Mouse (Mus musculus) heart, embryonic 13.5 days (tissue): ENCODE data around the gene Topbp1. TPM values are rescaled to one million over a fixed set of nuclear protein-coding genes. Genes with fewer than 3 reads are reported as not detected.
A peak's percentile ranks its signal among the peaks of the same experiment; 100 is the strongest.

Experiments used
- ATAC-seq: fragments of 200-750 bp; cut with Nextera tagmentation; 2 replicates; pipeline ENCODE4 v1.8.0; 2017; ENCODE audit warnings: moderate TSS enrichment; ENCODE audit not compliant: insufficient number of reproducible peaks, low FRiP score, low TSS enrichment; ENCODE audit errors: extremely low read depth
- H3K27ac ChIP-seq: fragments of 300-500 bp; sonication (generic); replicated peaks from 2 replicates; pipeline ENCODE4 v1.5.1; 2015; ENCODE audit warnings: moderate library complexity, mild to moderate bottlenecking, inconsistent platforms
- H3K27me3 ChIP-seq: fragments of 300-500 bp; sonication (generic); replicated peaks from 2 replicates; pipeline ENCODE4 v1.6.1; 2015; ENCODE audit warnings: mild to moderate bottlenecking, inconsistent platforms
- H3K36me3 ChIP-seq: fragments of 300-500 bp; sonication (generic); 2 replicates; pipeline ENCODE4 v1.6.1; 2015; ENCODE audit warnings: mild to moderate bottlenecking, inconsistent platforms
- H3K4me1 ChIP-seq: fragments of 300-500 bp; sonication (generic); 2 replicates; pipeline ENCODE4 v1.6.1; 2015; ENCODE audit warnings: inconsistent platforms
- H3K4me2 ChIP-seq: fragments of 300-500 bp; sonication (generic); 2 replicates; pipeline ENCODE4 v1.6.1; 2015; ENCODE audit warnings: inconsistent platforms, mild to moderate bottlenecking, moderate library complexity
- H3K4me3 ChIP-seq: fragments of 300-500 bp; sonication (generic); 2 replicates; pipeline ENCODE4 v1.5.1; 2015; ENCODE audit warnings: moderate library complexity, mild to moderate bottlenecking, inconsistent platforms
- H3K9ac ChIP-seq: fragments of 300-500 bp; sonication (generic); 2 replicates; pipeline ENCODE4 v1.6.1; 2015; ENCODE audit warnings: inconsistent platforms, mild to moderate bottlenecking, moderate library complexity
- H3K9me3 ChIP-seq: fragments of 300-500 bp; sonication (generic); 2 replicates; pipeline ENCODE4 v1.6.1; 2016; ENCODE audit warnings: inconsistent platforms
- WGBS: fragments of 180-500 bp; shearing (Covaris S2); methylation state at CpG from one replicate; pipeline ENCODE4 v1.1.7; 2015; ENCODE audit warnings: mixed read lengths; 5-methylcytosine and 5-hydroxymethylcytosine counted together
- polyA plus RNA-seq: library from polyadenylated mRNA; unstranded; fragments of >200 nt; fragmentation: Nextera tagmentation; extraction: Ambion mirVana; gene quantifications from 2 replicates; pipeline ENCODE4 v1.2.1, GENCODE M21; 2015

Gene Topbp1
- polyA plus RNA-seq, 1 experiment from 2014 or later: 39.8 TPM

GRCm38 (mm10) chr9:103301086-103301485, 3.9 kb upstream of the Topbp1 start:
- Histone ChIP-seq H3K4me1 (peaks cover 12% of the 10 kb centered on the region), H3K36me3 (no peaks in the 10 kb centered on the region), H3K27ac (no peak overlapping the region), H3K9me3 (no peaks in the 10 kb centered on the region), H3K4me2 (no peak overlapping the region), H3K4me3 (no peak overlapping the region), H3K27me3 (no peaks in the 10 kb centered on the region), H3K9ac (no peak overlapping the region)
- WGBS: 80% methylated on average over 8 of the region's 8 CpGs
- no peak for ATAC-seq

GRCm38 (mm10) chr9:103302239-103302638, 2.8 kb upstream of the Topbp1 start:
- Histone ChIP-seq H3K36me3 (peaks cover 6% of the 10 kb centered on the region), H3K9me3 (no peaks in the 10 kb centered on the region), H3K27ac (no peak overlapping the region), H3K9ac (no peak overlapping the region), H3K4me2 (no peak overlapping the region), H3K4me3 (no peak overlapping the region), H3K27me3 (no peaks in the 10 kb centered on the region), H3K4me1 (peaks cover 23% of the 10 kb centered on the region)
- 71% methylated on average over 4 of the region's 4 CpGs for WGBS
- ATAC-seq: no peak

DNA sequence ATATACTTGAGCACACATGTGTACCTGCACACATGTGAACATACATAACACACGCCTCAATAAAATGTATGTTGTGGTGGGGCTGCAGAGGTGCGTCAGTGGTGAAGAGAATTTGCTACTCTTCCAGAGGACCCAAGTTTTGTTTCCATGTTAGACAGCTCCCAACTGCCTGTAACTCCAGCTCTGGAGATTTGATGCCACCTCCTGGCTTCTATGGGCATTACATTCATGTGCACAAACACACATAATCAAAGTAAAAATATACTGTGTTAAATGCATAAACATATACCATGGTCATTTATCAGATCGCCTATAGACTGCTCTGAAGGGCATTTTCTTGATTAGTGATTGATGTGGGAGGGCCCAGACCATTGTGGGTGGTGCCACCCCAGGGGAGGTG, 2.3 kb upstream of the Topbp1 start:
- peaks cover 27% of the 10 kb centered on the region for H3K4me1 ChIP-seq
- no peak for ATAC-seq
- no peak overlapping the region for H3K4me3 ChIP-seq
- H3K4me2 ChIP-seq: no peak overlapping the region
- H3K9me3 ChIP-seq: no peaks in the 10 kb centered on the region
- no peak overlapping the region for H3K9ac ChIP-seq
- H3K27ac ChIP-seq: no peak overlapping the region
- peaks cover 10% of the 10 kb centered on the region for H3K36me3 ChIP-seq
- H3K27me3 ChIP-seq: no peaks in the 10 kb centered on the region
- 48% methylated on average over 3 of the region's 3 CpGs for WGBS

- Histone ChIP-seq H3K4me2 (peak overlapping the region; percentile 86), H3K4me3 (peak overlapping the region; percentile 86), H3K27ac (peak overlapping the region; percentile 83), H3K36me3 (peaks cover 38% of the 10 kb centered on the region), H3K9me3 (no peaks in the 10 kb centered on the region), H3K9ac (peak overlapping the region; percentile 94), H3K4me1 (peaks cover 30% of the 10 kb centered on the region), H3K27me3 (no peaks in the 10 kb centered on the region)
- peak; percentile 75 for ATAC-seq
- WGBS: under 1% methylated on average over 40 of the region's 40 CpGs
Observed at GRCm38 (mm10) chr9:103305332-103306041, 472 bp downstream of the Topbp1 start.

DNA sequence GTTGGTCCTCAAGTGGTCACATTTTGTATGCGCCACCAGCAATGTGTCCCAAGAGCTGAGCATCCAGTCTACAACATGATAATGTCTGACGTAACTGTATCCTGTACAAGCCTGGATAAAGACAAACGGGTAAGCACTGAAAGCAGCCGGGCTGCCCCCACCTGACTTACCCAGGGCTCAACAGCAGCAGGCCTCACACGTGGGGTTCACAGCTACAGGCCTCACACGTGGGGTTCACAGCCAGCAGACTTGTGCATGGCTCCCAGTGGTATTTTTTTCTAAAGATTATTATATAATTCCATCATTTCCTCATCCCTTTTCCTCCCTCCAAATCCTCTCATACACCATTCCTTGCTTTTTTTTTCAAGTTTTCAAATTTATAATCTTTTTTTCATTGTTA, 4.8 kb downstream of the Topbp1 start:
- Histone ChIP-seq H3K4me2 (no peak overlapping the region), H3K9me3 (no peaks in the 10 kb centered on the region), H3K27me3 (no peaks in the 10 kb centered on the region), H3K36me3 (peaks cover 78% of the 10 kb centered on the region), H3K9ac (no peak overlapping the region), H3K4me3 (no peak overlapping the region), H3K4me1 (peaks cover 24% of the 10 kb centered on the region), H3K27ac (no peak overlapping the region)
- no peak for ATAC-seq
- 82% methylated on average over 6 of the region's 6 CpGs for WGBS

GRCm38 (mm10) chr9:103324678-103325077, 19.7 kb downstream of the Topbp1 start:
- Histone ChIP-seq H3K4me2 (no peak overlapping the region), H3K9me3 (no peaks in the 10 kb centered on the region), H3K36me3 (peaks cover 100% of the 10 kb centered on the region), H3K4me1 (peaks cover 15% of the 10 kb centered on the region), H3K9ac (no peak overlapping the region), H3K4me3 (no peak overlapping the region), H3K27ac (no peak overlapping the region), H3K27me3 (no peaks in the 10 kb centered on the region)
- WGBS: 71% methylated on average over 1 of the region's 2 CpGs
- ATAC-seq: no peak

GRCm38 (mm10) chr9:103326449-103326848, 21.4 kb downstream of the Topbp1 start:
- H3K9ac ChIP-seq: 0 out of 2 replicates have a peak overlapping the region, but pooled peaks have one; percentile 16
- peaks cover 97% of the 10 kb centered on the region for H3K36me3 ChIP-seq
- H3K4me1 ChIP-seq: peaks cover 15% of the 10 kb centered on the region
- peak overlapping the region; percentile 55 for H3K27ac ChIP-seq
- no peak; the same call in 1 of the 2 replicates for ATAC-seq
- no peaks in the 10 kb centered on the region for H3K9me3 ChIP-seq
- peak overlapping the region; percentile 4; the same call in 1 of the 2 replicates for H3K4me2 ChIP-seq
- H3K4me3 ChIP-seq: no peak overlapping the region
- no peaks in the 10 kb centered on the region for H3K27me3 ChIP-seq
- 35% methylated on average over 9 of the region's 9 CpGs for WGBS

GRCm38 (mm10) chr9:103332663-103333062, 27.6 kb downstream of the Topbp1 start:
- WGBS: 75% methylated on average over 6 of the region's 6 CpGs
- Histone ChIP-seq H3K27me3 (no peaks in the 10 kb centered on the region), H3K36me3 (peaks cover 96% of the 10 kb centered on the region), H3K9ac (no peak overlapping the region), H3K4me1 (peaks cover 15% of the 10 kb centered on the region), H3K27ac (no peak overlapping the region), H3K4me2 (no peak overlapping the region), H3K4me3 (no peak overlapping the region), H3K9me3 (no peaks in the 10 kb centered on the region)
- no peak for ATAC-seq

GRCm38 (mm10) chr9:103336912-103337311, 31.9 kb downstream of the Topbp1 start:
- no peak overlapping the region for H3K4me3 ChIP-seq
- H3K9ac ChIP-seq: no peak overlapping the region
- peaks cover 96% of the 10 kb centered on the region for H3K36me3 ChIP-seq
- no peaks in the 10 kb centered on the region for H3K9me3 ChIP-seq
- H3K4me1 ChIP-seq: peaks cover 15% of the 10 kb centered on the region
- H3K4me2 ChIP-seq: no peak overlapping the region
- H3K27ac ChIP-seq: no peak overlapping the region
- H3K27me3 ChIP-seq: no peaks in the 10 kb centered on the region
- no peak for ATAC-seq

- Histone ChIP-seq H3K9ac (no peak overlapping the region), H3K27me3 (no peaks in the 10 kb centered on the region), H3K4me1 (peaks cover 15% of the 10 kb centered on the region), H3K27ac (no peak overlapping the region), H3K36me3 (peaks cover 96% of the 10 kb centered on the region), H3K9me3 (no peaks in the 10 kb centered on the region), H3K4me2 (no peak overlapping the region), H3K4me3 (no peak overlapping the region)
- WGBS: 82% methylated on average over 4 of the region's 4 CpGs
- no peak for ATAC-seq
Observed at GRCm38 (mm10) chr9:103347045-103347444, 42.0 kb downstream of the Topbp1 start.

DNA sequence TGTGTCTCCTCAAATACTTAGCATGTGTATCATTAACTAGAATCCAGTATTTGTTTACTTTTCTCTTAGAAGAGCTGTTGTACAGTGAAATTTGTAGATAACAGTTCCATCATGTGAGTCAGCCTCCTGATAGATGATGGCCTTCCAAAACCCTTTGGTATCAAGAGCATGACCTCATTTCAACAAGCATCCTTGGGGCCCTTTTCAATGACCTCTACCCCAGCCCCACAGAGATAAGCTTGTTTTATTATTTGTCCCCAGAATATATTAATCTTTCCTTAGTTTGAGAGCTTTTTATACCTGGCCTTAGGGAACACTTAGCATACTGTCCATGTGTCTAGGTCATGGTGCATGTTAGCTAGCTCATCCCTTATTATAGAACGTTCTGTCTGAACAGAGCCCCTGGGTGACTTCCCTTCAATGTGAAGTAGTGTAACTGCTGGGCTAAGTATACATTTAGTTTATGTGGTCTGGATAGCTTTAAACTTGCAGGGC, 43.0 kb downstream of the Topbp1 start:
- Histone ChIP-seq H3K9me3 (no peaks in the 10 kb centered on the region), H3K4me3 (no peak overlapping the region), H3K4me2 (no peak overlapping the region), H3K36me3 (peaks cover 95% of the 10 kb centered on the region), H3K27ac (no peak overlapping the region), H3K9ac (no peak overlapping the region), H3K4me1 (peaks cover 15% of the 10 kb centered on the region), H3K27me3 (no peaks in the 10 kb centered on the region)
- 69% methylated on average over 1 of the region's 1 CpGs for WGBS
- ATAC-seq: no peak

DNA sequence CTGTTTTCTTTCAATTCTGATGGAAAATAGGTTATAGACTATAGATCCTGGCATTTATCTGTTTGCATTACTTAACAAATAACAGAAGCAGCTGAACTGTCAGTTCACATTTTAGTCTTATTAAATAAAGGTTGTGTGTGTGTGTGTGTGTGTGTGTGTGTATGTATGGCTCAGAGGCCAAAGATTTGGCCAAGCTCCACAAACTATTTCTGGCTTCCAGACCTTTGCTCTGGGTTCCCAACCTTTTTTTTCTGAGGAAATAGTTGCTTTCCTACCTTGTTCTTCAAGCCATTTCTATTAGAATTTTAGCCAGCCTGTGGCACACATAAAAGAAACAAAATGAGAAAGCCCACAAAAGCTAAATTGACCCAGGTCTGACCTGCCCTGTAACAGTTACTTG, 43.8 kb downstream of the Topbp1 start:
- H3K9me3 ChIP-seq: no peaks in the 10 kb centered on the region
- H3K4me1 ChIP-seq: peaks cover 15% of the 10 kb centered on the region
- ATAC-seq: no peak
- peaks cover 88% of the 10 kb centered on the region for H3K36me3 ChIP-seq
- H3K27me3 ChIP-seq: no peaks in the 10 kb centered on the region
- H3K4me3 ChIP-seq: no peak overlapping the region
- no peak overlapping the region for H3K9ac ChIP-seq
- no peak overlapping the region for H3K27ac ChIP-seq
- H3K4me2 ChIP-seq: no peak overlapping the region
